Mouse (Mus musculus) urinary bladder, postnatal 14 days (tissue): ENCODE data around the gene Gpc6.

Experiments used
- DNase-seq: peaks from one replicate; pipeline ENCODE4 v3.0.0; 2021; ENCODE audit warnings: low spot score

The Gpc6 gene

DNA sequence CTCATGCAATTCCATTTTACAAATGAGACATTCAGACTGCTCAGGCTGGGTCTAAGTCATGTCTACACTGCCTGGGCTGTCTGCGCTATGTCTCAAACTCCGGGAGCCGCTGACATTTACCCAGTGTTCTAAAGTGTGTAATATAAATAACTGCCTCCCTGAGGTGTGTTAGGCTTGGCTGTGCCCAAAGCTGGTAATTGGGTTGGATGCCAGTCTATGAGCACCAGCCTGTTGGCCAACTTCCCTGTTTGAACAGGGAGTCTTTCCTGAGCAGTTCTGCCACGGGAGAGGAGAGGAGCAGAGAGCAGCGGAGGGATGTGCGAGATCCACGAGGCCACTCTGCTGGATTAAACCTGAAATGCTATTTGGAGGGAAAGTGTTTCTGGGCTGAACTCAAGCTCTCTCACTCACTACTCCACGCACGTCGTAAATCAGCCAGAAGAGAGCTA lies 785.4 kb downstream of the Gpc6 start:
- no peak for DNase-seq

- DNase-seq = no peak
Observed at GRCm38 (mm10) chr14:117712311-117712710, 787.2 kb downstream of the Gpc6 start.

- DNase-seq = no peak
Observed at GRCm38 (mm10) chr14:117714165-117714564, 789.0 kb downstream of the Gpc6 start.

DNA sequence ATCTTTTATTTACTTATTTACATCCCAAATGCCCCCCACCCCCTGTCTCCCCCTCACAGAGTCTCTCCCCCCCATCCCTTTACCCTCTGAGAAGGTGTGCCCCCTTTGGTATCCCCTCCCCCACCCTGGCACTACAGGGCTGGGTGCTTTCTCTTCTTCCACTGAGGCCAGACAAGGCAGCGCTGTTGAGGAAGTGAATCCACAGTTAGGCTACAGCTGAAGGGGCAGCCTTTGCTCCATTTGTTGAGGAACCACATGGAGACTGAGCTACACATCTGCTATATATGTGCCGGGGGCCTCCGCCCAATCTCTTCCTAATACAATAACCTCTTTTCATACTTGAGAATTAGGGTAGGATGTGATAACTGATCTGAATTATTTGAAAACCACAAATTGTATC lies 791.2 kb downstream of the Gpc6 start:
- no peak for DNase-seq

- no peak for DNase-seq
Observed at GRCm38 (mm10) chr14:117728741-117729140, 803.6 kb downstream of the Gpc6 start.

- DNase-seq = no peak
Observed at GRCm38 (mm10) chr14:117755231-117755630, 830.1 kb downstream of the Gpc6 start.

GRCm38 (mm10) chr14:117756505-117756904 lies 831.4 kb downstream of the Gpc6 start:
- DNase-seq = no peak

GRCm38 (mm10) chr14:117757790-117758358 lies 832.8 kb downstream of the Gpc6 start:
- no peak for DNase-seq

- DNase-seq = no peak
Observed at GRCm38 (mm10) chr14:117760830-117761517, 835.9 kb downstream of the Gpc6 start.

- no peak for DNase-seq
Observed at GRCm38 (mm10) chr14:117762934-117763333, 837.8 kb downstream of the Gpc6 start.

DNA sequence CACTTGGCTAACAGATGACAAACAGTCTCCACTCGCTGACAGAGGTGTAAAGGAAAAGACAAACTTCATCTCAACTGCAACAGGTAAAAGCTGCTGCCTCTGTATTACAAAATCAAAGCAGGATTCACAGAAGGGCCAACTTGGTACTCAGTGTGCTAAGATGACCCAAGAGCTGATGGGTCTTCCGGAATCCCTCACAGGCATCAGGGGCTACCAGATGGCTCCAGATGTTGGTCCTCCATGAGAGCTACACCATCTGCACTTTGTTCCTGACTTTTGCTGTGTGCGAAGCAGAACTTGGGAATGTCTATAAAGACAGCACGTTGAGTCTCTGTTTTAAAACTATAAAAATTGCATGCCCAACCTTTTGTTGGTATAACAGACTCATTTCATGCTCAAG lies 842.7 kb downstream of the Gpc6 start:
- DNase-seq = no peak

DNA sequence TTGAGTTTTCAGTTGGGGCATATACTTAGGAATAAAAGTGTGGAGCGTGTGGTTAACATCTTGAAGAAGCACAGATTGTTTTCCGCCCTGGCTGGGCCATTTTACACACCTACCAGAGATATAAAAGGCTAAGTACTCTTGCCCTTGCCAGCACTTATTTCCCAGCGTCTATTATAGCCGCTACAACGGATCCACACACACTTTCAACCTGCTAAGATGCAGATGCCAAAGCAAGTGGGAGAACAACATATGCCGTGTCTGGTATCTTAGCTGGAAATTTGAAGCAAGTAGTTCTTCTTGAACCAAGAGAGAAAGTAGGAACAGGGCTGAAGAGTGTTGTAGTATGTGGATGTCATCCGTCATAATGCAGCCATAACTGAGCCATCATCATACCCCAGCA lies 843.6 kb downstream of the Gpc6 start:
- no peak for DNase-seq

GRCm38 (mm10) chr14:117773373-117773772 lies 848.3 kb downstream of the Gpc6 start:
- DNase-seq = no peak

- no peak for DNase-seq
Observed at GRCm38 (mm10) chr14:117777866-117778500, 852.9 kb downstream of the Gpc6 start.

DNA sequence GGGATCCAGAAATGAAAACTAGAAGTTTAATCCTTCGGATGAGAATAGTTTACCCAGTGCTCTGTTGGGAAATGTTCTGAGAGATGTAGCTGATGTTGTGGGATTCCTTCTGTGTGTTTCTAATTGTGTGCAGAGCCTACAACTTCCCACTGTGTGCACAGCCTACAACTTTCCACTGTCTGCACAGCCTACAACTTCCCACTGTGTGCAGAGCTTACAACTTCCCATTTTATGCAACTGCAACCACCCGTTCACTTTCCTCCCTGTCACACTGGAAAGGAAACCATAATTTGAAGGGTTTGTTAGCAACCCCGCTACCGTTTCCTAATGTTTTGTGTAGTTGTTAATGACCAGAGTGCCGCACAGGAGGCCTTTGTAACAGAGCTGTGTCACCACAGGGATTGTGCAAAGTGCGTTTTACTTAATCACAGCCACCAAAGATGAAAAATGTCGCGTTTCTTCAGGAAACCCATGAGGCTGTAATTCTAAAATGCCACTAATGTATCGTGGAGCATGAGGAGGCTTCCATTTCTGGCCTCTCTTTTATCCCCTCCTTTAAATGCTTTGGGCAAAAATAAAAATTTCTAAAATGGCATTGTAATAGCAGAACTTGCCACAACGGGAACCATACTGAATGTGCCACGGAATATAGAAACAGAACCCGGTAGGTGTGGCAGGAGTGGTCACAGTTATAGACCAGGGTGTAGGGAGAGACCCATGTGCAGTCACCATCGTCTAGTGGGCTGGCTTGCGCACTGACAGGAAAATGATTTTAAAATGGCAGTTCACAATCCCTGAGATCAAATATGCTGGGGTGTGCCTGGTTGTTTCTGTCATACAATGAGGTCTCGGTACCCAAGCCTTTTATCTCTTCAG lies 853.7 kb downstream of the Gpc6 start:
- no peak for DNase-seq

- DNase-seq = no peak
Observed at GRCm38 (mm10) chr14:117781724-117782123, 856.6 kb downstream of the Gpc6 start.

DNA sequence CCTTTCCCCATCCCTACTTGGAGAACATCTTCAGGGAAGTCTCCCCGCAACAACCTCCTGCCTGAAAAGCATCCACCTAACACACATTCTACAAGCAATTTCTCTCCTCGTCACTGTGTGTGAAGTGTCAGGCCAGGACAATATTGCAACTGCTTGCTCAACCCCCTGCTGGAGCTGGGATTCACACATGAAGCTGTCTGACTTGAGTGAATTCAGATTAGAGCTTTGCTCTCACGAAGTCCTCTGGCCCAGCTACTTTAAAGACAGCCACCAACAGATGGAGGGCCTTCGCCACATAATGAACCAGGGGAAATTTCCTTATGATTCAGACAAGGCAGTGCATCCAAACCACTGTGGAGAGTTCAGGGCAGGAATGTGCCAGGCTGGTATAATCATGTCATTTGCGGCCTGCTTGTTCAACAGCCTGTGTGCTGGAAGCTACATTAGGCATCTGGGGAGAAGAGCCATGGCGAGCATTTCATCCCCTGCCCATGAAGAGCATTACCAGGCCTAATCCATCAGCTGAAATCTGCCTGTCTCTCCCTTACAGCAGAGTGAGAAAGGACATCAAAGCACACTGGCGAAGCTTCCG lies 858.7 kb downstream of the Gpc6 start:
- no peak for DNase-seq

DNA sequence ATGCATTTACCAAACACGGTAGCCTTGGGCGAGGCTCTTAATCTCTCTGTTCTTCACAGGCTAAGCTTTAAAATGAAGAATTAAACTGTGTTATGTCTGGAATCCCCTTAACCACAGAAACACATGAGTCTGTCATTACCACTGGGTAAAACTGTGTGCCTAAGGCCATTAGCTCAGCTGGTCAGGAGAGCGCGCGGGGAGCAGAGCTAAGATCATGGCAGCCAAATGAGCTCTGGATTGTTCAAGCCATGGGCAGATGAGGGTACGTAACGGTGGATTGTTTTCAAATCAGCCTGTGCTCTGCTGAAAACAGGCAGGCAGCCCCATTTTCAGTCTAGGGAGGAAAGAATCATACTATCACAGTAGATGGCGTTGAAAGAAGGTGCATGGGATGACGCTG lies 859.8 kb downstream of the Gpc6 start:
- DNase-seq = no peak

- DNase-seq = no peak
Observed at GRCm38 (mm10) chr14:117785507-117786085, 860.5 kb downstream of the Gpc6 start.

DNA sequence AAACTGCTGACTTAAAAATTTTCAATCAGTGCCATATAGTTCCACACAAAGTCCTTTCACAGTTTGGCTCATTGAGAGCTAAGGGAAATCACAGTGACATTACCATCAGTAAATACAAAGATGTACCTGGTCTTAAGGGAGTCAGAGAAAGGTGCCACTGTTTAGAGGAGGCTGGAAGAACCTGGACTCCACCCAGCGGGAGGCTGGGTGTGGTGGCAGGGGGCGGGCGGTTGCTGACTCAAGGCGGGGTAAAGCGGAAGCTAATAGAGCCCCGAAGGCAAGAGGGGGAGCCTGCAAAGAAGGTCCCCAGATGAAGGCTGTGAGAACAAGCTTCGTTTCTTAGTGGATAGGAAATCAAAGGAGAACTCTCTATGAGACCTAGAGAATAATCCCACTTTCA lies 861.5 kb downstream of the Gpc6 start:
- DNase-seq = peak; percentile 8

DNA sequence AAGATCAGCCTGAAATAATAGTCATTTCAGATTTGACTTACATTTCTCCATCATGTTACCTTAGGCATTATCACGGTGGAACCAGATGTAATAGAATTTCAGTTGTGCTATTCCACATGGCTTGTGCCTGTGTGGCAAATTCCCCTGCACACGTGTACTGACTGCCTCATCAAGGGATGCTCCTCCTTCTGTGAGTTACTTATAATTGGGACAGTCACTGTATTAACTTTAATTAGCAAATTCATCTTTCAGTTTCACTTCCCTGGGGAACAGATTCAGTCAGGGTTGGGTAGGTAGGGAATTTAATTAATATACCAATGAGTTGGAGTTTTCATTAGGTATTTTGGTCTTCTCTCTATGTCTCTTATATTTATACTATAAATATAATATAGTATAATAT lies 869.8 kb downstream of the Gpc6 start:
- DNase-seq = no peak

- DNase-seq = no peak
Observed at GRCm38 (mm10) chr14:117796661-117797060, 871.5 kb downstream of the Gpc6 start.
